Mouse (Mus musculus): ENCODE data around the gene Cxcl14. TPM values are rescaled to one million over a fixed set of nuclear protein-coding genes. Genes with fewer than 3 reads are reported as not detected.

Cxcl14 gene
- polyA plus RNA-seq, 1 experiment from 2014 or later, result 0.12 TPM

GRCm38 (mm10) chr13:56327779-56328178 lies 31.4 kb upstream of the Cxcl14 start:
- DNase-seq, result no peak
- no peak for ATAC-seq
- H3K4me2 ChIP-seq (ENCODE audit: low read depth, low read length), result no peak overlapping the region
- H3K9ac ChIP-seq (replicated peaks), result no peak overlapping the region
- TF ChIP-seq CTCF (IDR thresholded peaks at IDR 0.05; ENCODE audit: low read depth) (peak; percentile 40), EP300 (IDR thresholded peaks at IDR 0.05; ENCODE audit: low read depth) (no peak)
- WGBS (ENCODE audit: insufficient replicate concordance), result 29% methylated on average over 6 of the region's 6 CpGs
- H3K36me3 ChIP-seq (replicated peaks; ENCODE audit: insufficient read depth, low read length), result no peaks in the 10 kb centered on the region
- 0 out of 2 replicates have a peak, but pooled peaks cover 2% of the 10 kb centered on the region for H3K27me3 ChIP-seq (ENCODE audit: insufficient read depth, low read length)
- H3K4me1 ChIP-seq (ENCODE audit: insufficient read depth), result no peaks in the 10 kb centered on the region
- H3K4me3 ChIP-seq (ENCODE audit: low read depth, low read length), result no peak overlapping the region
- H3K9me3 ChIP-seq (ENCODE audit: low read length), result no peaks in the 10 kb centered on the region
- no peak overlapping the region for H3K27ac ChIP-seq (ENCODE audit: low read depth)

- DNase-seq, result no peak
- 71% methylated on average over 7 of the region's 7 CpGs for WGBS (ENCODE audit: insufficient replicate concordance)
These were observed 25.3 kb upstream of the Cxcl14 start for GRCm38 (mm10) chr13:56321635-56322034.

GRCm38 (mm10) chr13:56316930-56317329 lies 20.6 kb upstream of the Cxcl14 start:
- whole genome bisulfite sequencing (ENCODE audit: insufficient replicate concordance), result 64% methylated on average over 4 of the region's 4 CpGs
- TF ChIP-seq EP300 (IDR thresholded peaks at IDR 0.05; ENCODE audit: low read depth), result no peak
- no peak for TF ChIP-seq CTCF (IDR thresholded peaks at IDR 0.05; ENCODE audit: low read depth)
- Histone ChIP-seq H3K4me2 (ENCODE audit: low read depth, low read length) (no peak overlapping the region), H3K9me3 (ENCODE audit: low read length) (no peaks in the 10 kb centered on the region), H3K4me1 (ENCODE audit: insufficient read depth) (no peaks in the 10 kb centered on the region), H3K27ac (ENCODE audit: low read depth) (no peak overlapping the region), H3K4me3 (ENCODE audit: low read depth, low read length) (no peak overlapping the region), H3K27me3 (ENCODE audit: insufficient read depth, low read length) (no peaks in the 10 kb centered on the region), H3K9ac (replicated peaks) (no peak overlapping the region), H3K36me3 (replicated peaks; ENCODE audit: insufficient read depth, low read length) (no peaks in the 10 kb centered on the region)
- no peak for ATAC-seq
- DNase-seq, result no peak

More at GRCm38 (mm10) chr13:56321635-56322034, 25.3 kb upstream of the Cxcl14 start:
- ATAC-seq, result no peak
- H3K27me3 ChIP-seq (ENCODE audit: insufficient read depth, low read length), result no peaks in the 10 kb centered on the region
- no peak overlapping the region for H3K4me2 ChIP-seq (ENCODE audit: low read depth, low read length)
- no peaks in the 10 kb centered on the region for H3K36me3 ChIP-seq (replicated peaks; ENCODE audit: insufficient read depth, low read length)
- no peak overlapping the region for H3K27ac ChIP-seq (ENCODE audit: low read depth)
- no peaks in the 10 kb centered on the region for H3K4me1 ChIP-seq (ENCODE audit: insufficient read depth)
- H3K9me3 ChIP-seq (ENCODE audit: low read length), result no peaks in the 10 kb centered on the region
- TF ChIP-seq CTCF (IDR thresholded peaks at IDR 0.05; ENCODE audit: low read depth) (no peak), EP300 (IDR thresholded peaks at IDR 0.05; ENCODE audit: low read depth) (no peak)
- no peak overlapping the region for H3K9ac ChIP-seq (replicated peaks)
- no peak overlapping the region for H3K4me3 ChIP-seq (ENCODE audit: low read depth, low read length)

GRCm38 (mm10) chr13:56315201-56315600 lies 18.9 kb upstream of the Cxcl14 start:
- no peak overlapping the region for H3K9ac ChIP-seq (replicated peaks)
- DNase-seq, result no peak
- WGBS (ENCODE audit: insufficient replicate concordance), result 58% methylated on average over 3 of the region's 3 CpGs
- H3K27me3 ChIP-seq (ENCODE audit: insufficient read depth, low read length), result no peaks in the 10 kb centered on the region
- no peak for ATAC-seq
- H3K27ac ChIP-seq (ENCODE audit: low read depth), result no peak overlapping the region
- TF ChIP-seq EP300 (IDR thresholded peaks at IDR 0.05; ENCODE audit: low read depth) (no peak), CTCF (IDR thresholded peaks at IDR 0.05; ENCODE audit: low read depth) (no peak)
- no peaks in the 10 kb centered on the region for H3K4me1 ChIP-seq (ENCODE audit: insufficient read depth)
- H3K9me3 ChIP-seq (ENCODE audit: low read length), result no peaks in the 10 kb centered on the region; the same call in 1 of the 2 replicates
- no peak overlapping the region for H3K4me2 ChIP-seq (ENCODE audit: low read depth, low read length)
- no peaks in the 10 kb centered on the region for H3K36me3 ChIP-seq (replicated peaks; ENCODE audit: insufficient read depth, low read length)
- H3K4me3 ChIP-seq (ENCODE audit: low read depth, low read length), result no peak overlapping the region

- H3K27me3 ChIP-seq (ENCODE audit: insufficient read depth, low read length), result 0 out of 2 replicates have a peak, but pooled peaks cover 2% of the 10 kb centered on the region
- H3K4me2 ChIP-seq (ENCODE audit: low read depth, low read length), result no peak overlapping the region
- H3K4me3 ChIP-seq (ENCODE audit: low read depth, low read length), result no peak overlapping the region
- DNase-seq (no peak), ATAC-seq (no peak)
- H3K9ac ChIP-seq (replicated peaks), result no peak overlapping the region
- H3K36me3 ChIP-seq (replicated peaks; ENCODE audit: insufficient read depth, low read length), result no peaks in the 10 kb centered on the region
- H3K9me3 ChIP-seq (ENCODE audit: low read length), result no peaks in the 10 kb centered on the region; the same call in 1 of the 2 replicates
- no peaks in the 10 kb centered on the region for H3K4me1 ChIP-seq (ENCODE audit: insufficient read depth)
- no peak for TF ChIP-seq EP300 (IDR thresholded peaks at IDR 0.05; ENCODE audit: low read depth)
- TF ChIP-seq CTCF (IDR thresholded peaks at IDR 0.05; ENCODE audit: low read depth), result no peak
- 70% methylated on average over 12 of the region's 12 CpGs for WGBS (ENCODE audit: insufficient replicate concordance)
- H3K27ac ChIP-seq (ENCODE audit: low read depth), result no peak overlapping the region
These were observed 8.7 kb upstream of the Cxcl14 start for GRCm38 (mm10) chr13:56305058-56305457.

- WGBS (ENCODE audit: insufficient replicate concordance), result 50% methylated on average over 4 of the region's 4 CpGs
- ATAC-seq (no peak), DNase-seq (no peak)
These were observed 8.1 kb upstream of the Cxcl14 start for GRCm38 (mm10) chr13:56304453-56304852.

More at GRCm38 (mm10) chr13:56304453-56304852, 8.1 kb upstream of the Cxcl14 start:
- TF ChIP-seq EP300 (IDR thresholded peaks at IDR 0.05; ENCODE audit: low read depth) (no peak), CTCF (IDR thresholded peaks at IDR 0.05; ENCODE audit: low read depth) (no peak)
- H3K27ac ChIP-seq (ENCODE audit: low read depth), result no peak overlapping the region
- H3K9ac ChIP-seq (replicated peaks), result no peak overlapping the region
- no peaks in the 10 kb centered on the region for H3K9me3 ChIP-seq (ENCODE audit: low read length)
- H3K4me2 ChIP-seq (ENCODE audit: low read depth, low read length), result no peak overlapping the region
- no peaks in the 10 kb centered on the region for H3K4me1 ChIP-seq (ENCODE audit: insufficient read depth)
- 0 out of 2 replicates have a peak, but pooled peaks cover 2% of the 10 kb centered on the region for H3K27me3 ChIP-seq (ENCODE audit: insufficient read depth, low read length)
- no peaks in the 10 kb centered on the region for H3K36me3 ChIP-seq (replicated peaks; ENCODE audit: insufficient read depth, low read length)
- no peak overlapping the region for H3K4me3 ChIP-seq (ENCODE audit: low read depth, low read length)
